ENCODE assay signal across 9 mouse cellular contexts in genomic region chr5:32784726-32785125, GRCm38 (mm10). TPM values are rescaled to one million over a fixed set of nuclear protein-coding genes. Genes with fewer than 3 reads are reported as not detected.
DNase-seq lines count a peak whose midpoint lies in the region; ATAC-seq and TF ChIP-seq lines count a peak whose summit lies in the region.
"Had no signal": no experiment of that assay in that cellular context is flagged by ENCODE, and none has a peak within 500 bp of the region (broad histone marks: within the 10 kb centered on the region; RNA-seq: fewer than 3 reads in every experiment).

No protein-coding gene starts in this region.

- peak overlapping the region; percentile 76 for H3K9ac ChIP-seq in liver, embryonic 12.5 days

- peak overlapping the region; percentile 94 for H3K4me2 ChIP-seq in liver, embryonic 12.5 days

- peak; percentile 1 for DNase-seq in embryo, embryonic 10.5 days (ENCODE audit: low spot score)
- no peak for DNase-seq in embryo, embryonic 9.5 days (ENCODE audit: extremely low spot score)
- no peak for DNase-seq in thymus, adult 2 months
- DNase-seq in thymus, adult 18-20 months = no peak
- no peak for DNase-seq in adrenal gland, postnatal 4 days (ENCODE audit: low spot score in 2 of 2)
- DNase-seq in cerebellum, postnatal 36 days = no peak

- WGBS in thymus, adult 2 months = 17% methylated on average over 5 of the region's 5 CpGs
- 18% methylated on average over 5 of the region's 5 CpGs for WGBS in liver, embryonic 12.5 days (ENCODE audit: insufficient replicate concordance)

- no peak for ATAC-seq in liver, embryonic 12.5 days
- ATAC-seq in inflammation-experienced regulatory T-cells, adult 6 months = no peak

- TF ChIP-seq CTCF in thymus, adult 2 months (IDR thresholded peaks at IDR 0.05; ENCODE audit: borderline replicate concordance, control insufficient read depth, extremely low read depth, insufficient read depth, low read length, poor library complexity) = no peak

- no peaks in the 10 kb centered on the region for H3K9me3 ChIP-seq in liver, embryonic 12.5 days (replicated peaks)

- H3K4me3 ChIP-seq in thymus, adult 2 months (ENCODE audit: control insufficient read depth, insufficient read depth, low read length) = peak overlapping the region; percentile 91; the same call in 1 of the 2 replicates
- peak overlapping the region; percentile 88 for H3K4me3 ChIP-seq in liver, embryonic 12.5 days

- peaks cover 5% of the 10 kb centered on the region; the same call in 1 of the 2 replicates for H3K4me1 ChIP-seq in thymus, adult 2 months (replicated peaks; ENCODE audit: control insufficient read depth, insufficient read depth, low read length)
- peaks cover 33% of the 10 kb centered on the region for H3K4me1 ChIP-seq in liver, embryonic 12.5 days

- TF ChIP-seq POLR2A in thymus, adult 2 months (IDR thresholded peaks at IDR 0.05; ENCODE audit: control insufficient read depth, extremely low read depth, insufficient read depth, low read length, poor library complexity) = no peak

- H3K27me3 ChIP-seq in thymus, adult 2 months (ENCODE audit: control insufficient read depth, insufficient read depth, low read length) = no peaks in the 10 kb centered on the region
- H3K27me3 ChIP-seq in liver, embryonic 12.5 days (replicated peaks) = no peaks in the 10 kb centered on the region

- no peaks in the 10 kb centered on the region for H3K36me3 ChIP-seq in thymus, adult 2 months (ENCODE audit: control insufficient read depth, insufficient read depth, low read length)
- H3K36me3 ChIP-seq in liver, embryonic 12.5 days = peaks cover 20% of the 10 kb centered on the region

- no peak overlapping the region for H3K27ac ChIP-seq in thymus, adult 2 months (ENCODE audit: control insufficient read depth, insufficient read depth, low read length)
- H3K27ac ChIP-seq in liver, embryonic 12.5 days = peak overlapping the region; percentile 30; the same call in 1 of the 2 replicates

RNA-seq across cellular contexts. Expression of gene Pisd, which starts 0.7 kb away (rescaled TPM):
- polyA plus RNA-seq in thymus, adult 2 months (2012; rRNA removed) = 38.1 and 39.8 TPM in 2 replicates
- 42.9 and 46.7 TPM in 2 replicates for polyA plus RNA-seq in liver, embryonic 12.5 days (2016; fragmentation: Nextera tagmentation; extraction: Ambion mirVana)
- polyA plus RNA-seq in inflammation-experienced regulatory T-cells, adult 6 months (2017; shearing (Covaris generic)) = 10 to 100 TPM; 39.5 to 87.1 (median 84.9) TPM
- total RNA-seq in adrenal gland, postnatal 4 days (2021) = 10 to 100 TPM; 61.1 to 64.6 TPM

RNA-seq across cellular contexts. Expression of gene Gm20671, which starts 42.2 kb away (rescaled TPM):
- polyA plus RNA-seq in thymus, adult 2 months (2012; rRNA removed) = 26.3 and 30.5 TPM in 2 replicates
- polyA plus RNA-seq in liver, embryonic 12.5 days (2016; fragmentation: Nextera tagmentation; extraction: Ambion mirVana) = not detected in 2 replicates
- not detected for polyA plus RNA-seq in inflammation-experienced regulatory T-cells, adult 6 months (2017; shearing (Covaris generic))
- not detected for total RNA-seq in adrenal gland, postnatal 4 days (2021)
- polyA plus RNA-seq: frontal cortex, adult 2 months had no signal

Comparison
In these comparisons a context has a peak if more than half of its experiments do, and no peak if none do; other contexts are left out.
1. RNA of gene Gm20671, which starts 42.2 kb away (polyA plus RNA-seq): 26.3 to 30.5 TPM in thymus, adult 2 months; not detected in liver, embryonic 12.5 days and not detected in inflammation-experienced regulatory T-cells, adult 6 months; every median in the first group is over 10 times any median in the second.